Mouse (Mus musculus) G1E (cell line): ENCODE data around the gene Kif1a.

Experiments
- CTCF ChIP-seq: IDR thresholded peaks from 2 replicates; pipeline ENCODE4 v1.5.1; 2012; ENCODE audit warnings: low read depth, low read length, inconsistent platforms, mixed read lengths
- GATA1 ChIP-seq: IDR thresholded peaks from 2 replicates; pipeline ENCODE4 v1.6.1; 2012; ENCODE audit warnings: borderline replicate concordance, low read length, inconsistent platforms, mixed read lengths
- TAL1 ChIP-seq: conservative IDR thresholded peaks from 2 replicates; pipeline ENCODE4 v1.6.1; 2012; ENCODE audit warnings: low read depth, low read length, inconsistent platforms, mixed read lengths

- no peak for TF ChIP-seq CTCF
- no peak for TF ChIP-seq GATA1
- no peak for TF ChIP-seq TAL1
Observed at GRCm38 (mm10) chr1:93068553-93068952, 33.2 kb downstream of the Kif1a start.
